Mouse (Mus musculus) bone marrow, adult 2 months (tissue): Measurements from ENCODE around the gene Itga8. TPM values are rescaled to one million over a fixed set of nuclear protein-coding genes. Genes with fewer than 3 reads are reported as not detected.

ENCODE experiments used
- H3K27ac ChIP-seq: fragments of 200-500 bp; 2 replicates; pipeline ENCODE4 v1.5.1; 2012; ENCODE audit warnings: low read depth, mild to moderate bottlenecking, control low read depth, inconsistent platforms, low read length; ENCODE audit not compliant: control insufficient read depth, poor library complexity, insufficient read depth
- H3K4me1 ChIP-seq: fragments of 200-500 bp; 2 replicates; pipeline ENCODE4 v1.6.1; 2011; ENCODE audit warnings: low read length; ENCODE audit not compliant: control insufficient read depth, insufficient read depth
- H3K4me3 ChIP-seq: fragments of 200-500 bp; replicated peaks from 2 replicates; pipeline ENCODE3; 2011; ENCODE audit warnings: mild to moderate bottlenecking, low read depth, low read length, control low read depth; ENCODE audit not compliant: control insufficient read depth
- CTCF ChIP-seq: fragments of 200-500 bp; IDR thresholded peaks from 2 replicates; pipeline ENCODE4 v1.5.1; 2011; ENCODE audit warnings: low read length, control low read depth; ENCODE audit not compliant: control insufficient read depth, insufficient read depth
- POLR2A ChIP-seq: fragments of 200-500 bp; IDR thresholded peaks from 2 replicates; pipeline ENCODE4 v1.6.1; 2011; ENCODE audit warnings: low read depth, mild to moderate bottlenecking, control low read depth, low read length, borderline replicate concordance; ENCODE audit not compliant: control insufficient read depth
- WGBS: fragments of 180-500 bp; shearing (Covaris S2); methylation state at CpG from one replicate; pipeline ENCODE4 v1.1.7; 2018; 5-methylcytosine and 5-hydroxymethylcytosine counted together
- polyA plus RNA-seq: library from polyadenylated mRNA; stranded (reverse); fragments of >200 nt; gene quantifications from 2 replicates; pipeline ENCODE4 v1.2.4, GENCODE M21; 2011; ENCODE audit warnings: low replicate concordance; ENCODE audit not compliant: missing spikeins, insufficient read depth, insufficient read length

Gene Itga8
- 1.4 TPM in 1 of 2 replicates, not detected in the other for polyA plus RNA-seq

GRCm38 (mm10) chr2:12301431-12302170 is at the start of gene Itga8:
Gene Itga8 (minus strand): TSS chr2:12301922.
- TF ChIP-seq CTCF (peak; percentile 89), POLR2A (peak; percentile 10; the same call in 1 of the 2 replicates)
- WGBS: 2% methylated on average over 56 of the region's 56 CpGs
- H3K4me3 ChIP-seq: peak within 1 kb of the TSS; percentile 64

GRCm38 (mm10) chr2:12348914-12349313 is 47.2 kb upstream of the Itga8 start:
- Histone ChIP-seq H3K4me3 (no peak overlapping the region), H3K27ac (no peak overlapping the region), H3K4me1 (no peaks in the 10 kb centered on the region)
- TF ChIP-seq POLR2A: no peak
- no peak for TF ChIP-seq CTCF
- WGBS: 85% methylated on average over 2 of the region's 2 CpGs

More at GRCm38 (mm10) chr2:12301431-12302170, at the start of gene Itga8:
- Histone ChIP-seq H3K27ac (peak within 1 kb of the TSS; percentile 2; the same call in 1 of the 2 replicates), H3K4me1 (no peaks in the 10 kb centered on the region; the same call in 1 of the 2 replicates)

DNA sequence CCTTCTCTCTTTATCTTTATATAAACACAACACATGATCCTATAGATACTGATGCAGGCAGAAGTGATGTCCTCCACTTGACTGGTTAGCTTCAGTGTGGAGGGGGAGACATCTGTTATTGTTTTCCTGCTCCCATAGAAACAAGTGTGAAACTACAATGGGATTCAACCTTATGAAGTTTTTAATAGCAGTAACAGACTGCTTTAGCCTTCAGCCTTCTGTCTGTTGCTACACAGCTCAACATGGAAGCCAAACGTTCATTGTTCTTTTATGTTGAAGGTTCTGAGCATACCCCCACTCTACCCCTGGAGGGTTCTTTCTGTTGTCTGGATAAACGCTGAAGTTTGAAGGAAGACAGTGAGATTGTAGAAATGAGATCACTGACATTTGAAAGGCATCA is 30.2 kb upstream of the Itga8 start:
- Histone ChIP-seq H3K4me1 (no peaks in the 10 kb centered on the region), H3K4me3 (no peak overlapping the region), H3K27ac (no peak overlapping the region)
- TF ChIP-seq POLR2A (no peak), CTCF (no peak)
- 70% methylated on average over 2 of the region's 2 CpGs for WGBS

- WGBS: 52% methylated on average over 2 of the region's 2 CpGs
- Histone ChIP-seq H3K4me1 (no peaks in the 10 kb centered on the region), H3K27ac (no peak overlapping the region), H3K4me3 (no peak overlapping the region)
- TF ChIP-seq POLR2A (no peak), CTCF (no peak)
These were observed 27.9 kb upstream of the Itga8 start for GRCm38 (mm10) chr2:12329620-12330019.

- Histone ChIP-seq H3K4me1 (no peaks in the 10 kb centered on the region), H3K27ac (no peak overlapping the region), H3K4me3 (no peak overlapping the region)
- no peak for TF ChIP-seq CTCF
- WGBS: 48% methylated on average over 5 of the region's 5 CpGs
These were observed 27.3 kb upstream of the Itga8 start for GRCm38 (mm10) chr2:12329068-12329407.

GRCm38 (mm10) chr2:12328355-12329067 is 26.8 kb upstream of the Itga8 start:
- TF ChIP-seq CTCF (no peak), POLR2A (no peak)
- WGBS: 71% methylated on average over 8 of the region's 8 CpGs
- no peak overlapping the region for H3K4me3 ChIP-seq
- no peaks in the 10 kb centered on the region for H3K4me1 ChIP-seq
- H3K27ac ChIP-seq: no peak overlapping the region

DNA sequence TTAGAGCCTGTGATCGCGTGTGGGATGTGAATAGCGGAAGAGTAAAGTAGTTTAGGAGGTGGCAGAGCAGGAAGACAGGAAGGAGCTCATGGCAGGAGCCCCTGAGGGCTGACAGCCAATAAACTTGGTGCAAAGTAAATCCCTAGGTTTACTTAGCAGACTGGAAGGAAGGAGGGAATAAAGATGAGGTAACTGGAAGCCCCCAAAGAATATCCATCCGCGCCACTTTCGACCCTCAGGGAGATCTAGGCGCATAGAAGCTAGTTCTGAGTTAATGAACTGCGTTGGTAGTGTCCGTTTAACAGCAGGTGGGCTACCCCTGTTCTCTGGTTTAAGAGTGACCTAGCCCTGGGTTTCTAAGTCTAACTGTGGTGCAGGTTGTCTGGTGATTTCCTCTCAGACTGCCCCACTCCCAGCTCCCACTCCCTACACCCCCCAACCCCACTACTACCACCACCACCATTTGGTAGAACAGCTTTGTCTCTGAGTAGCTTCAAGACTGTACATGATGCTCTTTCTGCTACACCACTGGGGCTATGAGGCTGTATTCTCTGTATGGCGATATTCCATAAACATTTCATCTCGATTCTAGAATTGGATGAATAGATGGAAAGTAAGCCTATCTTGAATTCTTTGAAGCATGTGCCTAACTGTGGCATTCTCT is 26.1 kb upstream of the Itga8 start:
- 59% methylated on average over 11 of the region's 11 CpGs for WGBS
- no peak for TF ChIP-seq POLR2A
- TF ChIP-seq CTCF: no peak
- Histone ChIP-seq H3K27ac (no peak overlapping the region), H3K4me1 (no peaks in the 10 kb centered on the region), H3K4me3 (no peak overlapping the region)

DNA sequence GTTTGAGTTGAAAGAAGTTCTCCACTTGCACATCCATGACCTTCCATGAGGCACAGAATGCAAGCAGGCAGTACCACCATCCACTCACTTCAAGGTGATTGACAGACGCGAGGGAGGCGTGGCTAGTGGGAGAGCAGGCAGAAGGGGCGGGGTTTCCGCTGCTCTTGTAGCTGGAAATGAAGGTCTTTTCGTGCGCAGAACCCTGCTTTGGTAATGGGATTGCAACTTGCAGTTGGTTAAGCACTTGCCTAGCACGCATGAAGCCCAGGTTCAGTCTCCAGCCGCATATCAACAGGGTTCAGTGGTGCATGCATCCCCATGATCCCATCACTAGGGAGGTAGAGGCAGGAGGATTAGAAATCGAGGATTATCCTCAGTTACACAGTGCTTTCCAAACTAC is 25.5 kb upstream of the Itga8 start:
- 11% methylated on average over 10 of the region's 10 CpGs for WGBS
- TF ChIP-seq CTCF (no peak), POLR2A (no peak)
- Histone ChIP-seq H3K4me3 (peak overlapping the region; percentile 58), H3K4me1 (no peaks in the 10 kb centered on the region), H3K27ac (no peak overlapping the region)
